In genomic region chr13:67610108-67610507, GRCm38 (mm10) we compare ENCODE assay signal across 9 mouse cellular contexts. TPM values are rescaled to one million over a fixed set of nuclear protein-coding genes. Genes with fewer than 3 reads are reported as not detected.
DNase-seq lines count a peak whose midpoint lies in the region; ATAC-seq and TF ChIP-seq lines count a peak whose summit lies in the region.
"Had no signal": no experiment of that assay in that cellular context is flagged by ENCODE, and none has a peak within 500 bp of the region (broad histone marks: within the 10 kb centered on the region; RNA-seq: fewer than 3 reads in every experiment).

No protein-coding gene starts in this region.

- no peaks in the 10 kb centered on the region for H3K9me3 ChIP-seq in midbrain, postnatal 0 days (ENCODE audit: low read length)

- TF ChIP-seq CTCF in heart, adult 2 months (IDR thresholded peaks at IDR 0.05), result no peak
- no peak for TF ChIP-seq CTCF in bone marrow macrophage, adult 2 months (IDR thresholded peaks at IDR 0.05; ENCODE audit: low read depth, low read length)
- TF ChIP-seq CTCF in midbrain, postnatal 0 days (IDR thresholded peaks at IDR 0.05), result no peak

- H3K9ac ChIP-seq in heart, adult 2 months (ENCODE audit: low read depth, low read length), result no peak overlapping the region
- H3K9ac ChIP-seq in midbrain, postnatal 0 days (replicated peaks; ENCODE audit: low read length, poor library complexity, severe bottlenecking), result no peak overlapping the region

- H3K4me3 ChIP-seq in heart, adult 2 months, result peak overlapping the region; percentile 77; the same call in 1 of the 2 replicates
- H3K4me3 ChIP-seq in bone marrow macrophage, adult 2 months (ENCODE audit: insufficient read depth, low read length), result 0 out of 2 replicates have a peak overlapping the region, but pooled peaks have one; percentile 11
- H3K4me3 ChIP-seq in midbrain, postnatal 0 days (ENCODE audit: low read depth, low read length), result peak overlapping the region; percentile 66; the same call in 1 of the 2 replicates

- H3K36me3 ChIP-seq in heart, adult 2 months (ENCODE audit: control insufficient read depth, insufficient read depth, low read length), result no peaks in the 10 kb centered on the region
- no peaks in the 10 kb centered on the region for H3K36me3 ChIP-seq in midbrain, postnatal 0 days (ENCODE audit: insufficient read depth, low read length)

- H3K4me1 ChIP-seq in heart, adult 2 months (ENCODE audit: control insufficient read depth, insufficient read depth, low read length), result peaks cover 1% of the 10 kb centered on the region; the same call in 1 of the 2 replicates
- no peaks in the 10 kb centered on the region for H3K4me1 ChIP-seq in bone marrow macrophage, adult 2 months (ENCODE audit: control insufficient read depth, insufficient read depth, low read length)
- no peaks in the 10 kb centered on the region for H3K4me1 ChIP-seq in midbrain, postnatal 0 days (ENCODE audit: insufficient read depth, low read length)

- DNase-seq in heart, adult 2 months, result no peak
- no peak for DNase-seq in heart, adult 11 months
- DNase-seq in lung, postnatal 36 days, result peak; percentile 7
- DNase-seq in lung, postnatal 14 days, result no peak
- no peak for DNase-seq in midbrain, postnatal 0 days (ENCODE audit: low spot score)
- DNase-seq in adrenal gland, postnatal 10 days, result no peak
- no peak for DNase-seq in urinary bladder, postnatal 4 days (ENCODE audit: low spot score in 2 of 2)

- ATAC-seq in midbrain, postnatal 0 days (ENCODE audit: low FRiP score), result no peak

- TF ChIP-seq EP300 in heart, adult 2 months (IDR thresholded peaks at IDR 0.05; ENCODE audit: insufficient read depth, low read depth, low read length), result no peak

- no peak overlapping the region for H3K4me2 ChIP-seq in midbrain, postnatal 0 days (ENCODE audit: low read depth, low read length, poor library complexity, severe bottlenecking)

- 57% methylated on average over 4 of the region's 4 CpGs for WGBS in heart, adult 2 months
- WGBS in midbrain, postnatal 0 days, result 94% methylated on average over 4 of the region's 4 CpGs

- intact Hi-C loops in heart, adult 2 months (cut with DNase I), result loop anchor here (10.0 kb wide), 1 partner anchor 205 kb away; the partner anchor contains the start of gene Zfp273

- no peak for TF ChIP-seq POLR2A in heart, adult 2 months (IDR thresholded peaks at IDR 0.05; ENCODE audit: insufficient read depth, low read depth, low read length)
- TF ChIP-seq POLR2A in bone marrow macrophage, adult 2 months (IDR thresholded peaks at IDR 0.05; ENCODE audit: borderline replicate concordance, low read depth, low read length), result no peak

- no peaks in the 10 kb centered on the region for H3K27me3 ChIP-seq in heart, adult 2 months (ENCODE audit: control insufficient read depth, insufficient read depth, low read length)
- no peaks in the 10 kb centered on the region for H3K27me3 ChIP-seq in midbrain, postnatal 0 days (ENCODE audit: insufficient read depth, low read length)

- no peak overlapping the region for H3K27ac ChIP-seq in heart, adult 2 months
- no peak overlapping the region for H3K27ac ChIP-seq in bone marrow macrophage, adult 2 months (ENCODE audit: insufficient read depth, low read depth, low read length)
- no peak overlapping the region for H3K27ac ChIP-seq in midbrain, postnatal 0 days (ENCODE audit: low read depth, low read length)

- H3K79me2 ChIP-seq in heart, adult 2 months (replicated peaks; ENCODE audit: control insufficient read depth, insufficient read depth, low read length), result no peaks in the 10 kb centered on the region

RNA-seq across cellular contexts. Expression of gene Zfp729b, which starts 0.6 kb away (rescaled TPM):
- total RNA-seq in heart, adult 2 months (2021), result 1 to 10 TPM; 3.5 to 3.9 TPM
- polyA plus RNA-seq in heart, adult 2 months (2012; rRNA removed), result 0.49 and 0.91 TPM in 2 replicates
- polyA plus RNA-seq in bone marrow macrophage, adult 2 months (2012; ENCODE audit: insufficient read depth, insufficient read length, missing spikeins), result 9.5 and 10.8 TPM in 2 replicates
- 9.4 and 11.6 TPM in 2 replicates for total RNA-seq in midbrain, postnatal 0 days (2014; rRNA removed)
- polyA plus RNA-seq in midbrain, postnatal 0 days (2015; fragmentation: Nextera tagmentation; extraction: Ambion mirVana), result 3.4 and 4.1 TPM in 2 replicates
- total RNA-seq in adrenal gland, postnatal 10 days (2021), result 1 to 10 TPM; 7.3 to 8.7 TPM

RNA-seq across cellular contexts. Expression of gene Gm49345, which starts 27.5 kb away (rescaled TPM):
- total RNA-seq in heart, adult 2 months (2021), result 1 to 10 TPM in 1 of 2 experiments, under 1 TPM in 1; 0.50 to 1.4 TPM
- polyA plus RNA-seq in heart, adult 2 months (2012; rRNA removed), result 0.32 TPM in 1 of 2 replicates, not detected in the other
- 2.5 and 6.9 TPM in 2 replicates for polyA plus RNA-seq in bone marrow macrophage, adult 2 months (2012; ENCODE audit: insufficient read depth, insufficient read length, missing spikeins)
- not detected in 2 replicates for total RNA-seq in midbrain, postnatal 0 days (2014; rRNA removed)
- polyA plus RNA-seq in midbrain, postnatal 0 days (2015; fragmentation: Nextera tagmentation; extraction: Ambion mirVana), result 1.5 and 1.9 TPM in 2 replicates
- not detected for total RNA-seq in adrenal gland, postnatal 10 days (2021)
- total RNA-seq: common myeloid progenitor, adult 5-6 weeks had no signal

RNA-seq across cellular contexts. Expression of gene Zfp729a, which starts 27.5 kb away (rescaled TPM):
- total RNA-seq in heart, adult 2 months (2021), result 1 to 10 TPM; 2.9 to 4.1 TPM
- 0.39 and 2.0 TPM in 2 replicates for polyA plus RNA-seq in heart, adult 2 months (2012; rRNA removed)
- polyA plus RNA-seq in bone marrow macrophage, adult 2 months (2012; ENCODE audit: insufficient read depth, insufficient read length, missing spikeins), result 9.1 and 14.2 TPM in 2 replicates
- total RNA-seq in midbrain, postnatal 0 days (2014; rRNA removed), result 5.6 and 8.5 TPM in 2 replicates
- polyA plus RNA-seq in midbrain, postnatal 0 days (2015; fragmentation: Nextera tagmentation; extraction: Ambion mirVana), result 1.8 and 1.9 TPM in 2 replicates
- 1 to 10 TPM; 4.3 to 7.2 TPM for total RNA-seq in adrenal gland, postnatal 10 days (2021)

RNA-seq across cellular contexts. Expression of gene Zfp748, which starts 56.5 kb away (rescaled TPM):
- 1 to 10 TPM; 3.0 to 3.6 TPM for total RNA-seq in heart, adult 2 months (2021)
- polyA plus RNA-seq in heart, adult 2 months (2012; rRNA removed), result 1.6 TPM in 2 replicates
- 5.9 and 6.3 TPM in 2 replicates for polyA plus RNA-seq in bone marrow macrophage, adult 2 months (2012; ENCODE audit: insufficient read depth, insufficient read length, missing spikeins)
- 21.7 and 22.5 TPM in 2 replicates for total RNA-seq in midbrain, postnatal 0 days (2014; rRNA removed)
- 7.1 and 8.1 TPM in 2 replicates for polyA plus RNA-seq in midbrain, postnatal 0 days (2015; fragmentation: Nextera tagmentation; extraction: Ambion mirVana)
- total RNA-seq in adrenal gland, postnatal 10 days (2021), result 1 to 10 TPM; 8.0 to 8.5 TPM

Comparison
In these comparisons a context has a peak if more than half of its experiments do, and no peak if none do; other contexts are left out.
1. H3K4me3 ChIP-seq: peak in every context shown above with its lines; median percentile 77 in heart, adult 2 months; 66 in midbrain, postnatal 0 days; 11 in bone marrow macrophage, adult 2 months.